Mouse (Mus musculus): ENCODE results near the gene Zdhhc18. TPM values are rescaled to one million over a fixed set of nuclear protein-coding genes. Genes with fewer than 3 reads are reported as not detected.

Gene Zdhhc18
- 16.8 and 17.2 TPM in 2 replicates for polyA plus RNA-seq (2012)

- no peak for TF ChIP-seq GATA1 (IDR thresholded peaks at IDR 0.05; ENCODE audit: low read length)
Measured at GRCm38 (mm10) chr4:133649989-133650699, at the start of gene Zdhhc18. Gene Zdhhc18 (minus strand): TSS chr4:133650154.

- no peak for TF ChIP-seq GATA1 (IDR thresholded peaks at IDR 0.05; ENCODE audit: low read length)
Measured at GRCm38 (mm10) chr4:133695363-133695762, 45.4 kb upstream of the Zdhhc18 start.

- TF ChIP-seq GATA1 (IDR thresholded peaks at IDR 0.05; ENCODE audit: low read length) = no peak
Measured at GRCm38 (mm10) chr4:133690252-133690651, 40.3 kb upstream of the Zdhhc18 start.

- TF ChIP-seq GATA1 (IDR thresholded peaks at IDR 0.05; ENCODE audit: low read length) = no peak
Measured at GRCm38 (mm10) chr4:133688417-133689067, 38.6 kb upstream of the Zdhhc18 start.

GRCm38 (mm10) chr4:133687126-133687525 is 37.2 kb upstream of the Zdhhc18 start:
- no peak for TF ChIP-seq GATA1 (IDR thresholded peaks at IDR 0.05; ENCODE audit: low read length)

- TF ChIP-seq GATA1 (IDR thresholded peaks at IDR 0.05; ENCODE audit: low read length) = no peak
Measured at GRCm38 (mm10) chr4:133686512-133686911, 36.6 kb upstream of the Zdhhc18 start.

GRCm38 (mm10) chr4:133680206-133680786 is 30.3 kb upstream of the Zdhhc18 start:
- no peak for TF ChIP-seq GATA1 (IDR thresholded peaks at IDR 0.05; ENCODE audit: low read length)

GRCm38 (mm10) chr4:133679629-133680028 is 29.7 kb upstream of the Zdhhc18 start:
- no peak for TF ChIP-seq GATA1 (IDR thresholded peaks at IDR 0.05; ENCODE audit: low read length)

GRCm38 (mm10) chr4:133677266-133677665 is 27.3 kb upstream of the Zdhhc18 start:
- no peak for TF ChIP-seq GATA1 (IDR thresholded peaks at IDR 0.05; ENCODE audit: low read length)

GRCm38 (mm10) chr4:133676189-133676588 is 26.2 kb upstream of the Zdhhc18 start:
- no peak for TF ChIP-seq GATA1 (IDR thresholded peaks at IDR 0.05; ENCODE audit: low read length)

GRCm38 (mm10) chr4:133675594-133676016 is 25.7 kb upstream of the Zdhhc18 start:
- TF ChIP-seq GATA1 (IDR thresholded peaks at IDR 0.05; ENCODE audit: low read length) = no peak

GRCm38 (mm10) chr4:133674331-133674695 is 24.4 kb upstream of the Zdhhc18 start:
- no peak for TF ChIP-seq GATA1 (IDR thresholded peaks at IDR 0.05; ENCODE audit: low read length)

GRCm38 (mm10) chr4:133673666-133674330 is 23.8 kb upstream of the Zdhhc18 start:
- no peak for TF ChIP-seq GATA1 (IDR thresholded peaks at IDR 0.05; ENCODE audit: low read length)

GRCm38 (mm10) chr4:133672845-133673647 is 23.1 kb upstream of the Zdhhc18 start:
- TF ChIP-seq GATA1 (IDR thresholded peaks at IDR 0.05; ENCODE audit: low read length) = peak; percentile 79
